Comparison of ENCODE assay signal across 11 mouse cellular contexts in the genomic region with DNA sequence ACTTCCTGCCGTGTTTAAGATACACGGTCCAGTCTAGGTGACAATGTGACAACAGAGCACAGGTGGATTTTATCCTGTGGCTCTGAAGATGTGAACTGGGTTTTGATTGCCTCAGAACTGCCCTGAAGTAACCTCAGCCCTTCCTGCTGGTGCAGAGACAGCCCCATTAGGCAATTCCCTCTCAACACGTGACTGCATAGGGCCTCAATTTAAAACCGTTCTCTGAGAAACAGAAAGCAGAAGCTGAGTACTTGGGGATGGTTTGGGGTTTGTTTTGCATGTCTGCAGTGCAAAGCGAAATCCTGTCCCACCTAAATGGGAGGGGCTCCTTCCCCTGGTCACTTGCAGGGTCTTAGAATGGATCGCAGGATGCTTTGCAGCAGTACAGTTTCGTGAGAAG. TPM values are rescaled to one million over a fixed set of nuclear protein-coding genes. Genes with fewer than 3 reads are reported as not detected.
DNase-seq lines count a peak whose midpoint lies in the region; ATAC-seq and TF ChIP-seq lines count a peak whose summit lies in the region.
"Had no signal": no experiment of that assay in that cellular context is flagged by ENCODE, and none has a peak within 500 bp of the region (broad histone marks: within the 10 kb centered on the region; RNA-seq: fewer than 3 reads in every experiment).

No protein-coding gene starts in this region.

- H3K9me3 ChIP-seq in neural tube, embryonic 11.5 days (ENCODE audit: control insufficient read depth, low read length), result no peaks in the 10 kb centered on the region
- no peaks in the 10 kb centered on the region for H3K9me3 ChIP-seq in neural tube, embryonic 15.5 days (replicated peaks)
- H3K9me3 ChIP-seq: lung, embryonic 15.5 days had no signal

- TF ChIP-seq POLR2A in bone marrow, adult 2 months (IDR thresholded peaks at IDR 0.05; ENCODE audit: borderline replicate concordance, control insufficient read depth, low read depth, low read length), result no peak

- no peak overlapping the region for H3K27ac ChIP-seq in neural tube, embryonic 11.5 days (ENCODE audit: low read depth, low read length)
- no peak overlapping the region for H3K27ac ChIP-seq in neural tube, embryonic 15.5 days (replicated peaks)
- H3K27ac ChIP-seq in bone marrow, adult 2 months (ENCODE audit: control insufficient read depth, insufficient read depth, low read depth, low read length, poor library complexity), result peak overlapping the region; percentile 41; the same call in 1 of the 2 replicates
- H3K27ac ChIP-seq: lung, embryonic 15.5 days; stomach, postnatal 0 days had no signal

- no peaks in the 10 kb centered on the region for H3K27me3 ChIP-seq in neural tube, embryonic 11.5 days (ENCODE audit: control insufficient read depth, insufficient read depth, low read length)
- H3K27me3 ChIP-seq in neural tube, embryonic 15.5 days (replicated peaks), result no peaks in the 10 kb centered on the region
- H3K27me3 ChIP-seq: lung, embryonic 15.5 days had no signal

- ATAC-seq in neural tube, embryonic 11.5 days (ENCODE audit: insufficient read depth, low FRiP score, low TSS enrichment), result no peak
- no peak for ATAC-seq in neural tube, embryonic 15.5 days (ENCODE audit: low FRiP score)
- ATAC-seq: forebrain, embryonic 14.5 days had no signal

- H3K4me3 ChIP-seq in neural tube, embryonic 11.5 days (ENCODE audit: low read depth, low read length), result no peak overlapping the region
- H3K4me3 ChIP-seq in neural tube, embryonic 15.5 days (replicated peaks), result no peak overlapping the region
- peak overlapping the region; percentile 10 for H3K4me3 ChIP-seq in bone marrow, adult 2 months (replicated peaks; ENCODE audit: control insufficient read depth, low read depth, low read length)
- H3K4me3 ChIP-seq: lung, embryonic 15.5 days had no signal

- H3K4me1 ChIP-seq in neural tube, embryonic 11.5 days (ENCODE audit: control insufficient read depth, insufficient read depth, low read length), result no peaks in the 10 kb centered on the region
- peaks cover 11% of the 10 kb centered on the region for H3K4me1 ChIP-seq in neural tube, embryonic 15.5 days
- H3K4me1 ChIP-seq in bone marrow, adult 2 months (ENCODE audit: control insufficient read depth, insufficient read depth, low read length), result peaks cover 13% of the 10 kb centered on the region
- H3K4me1 ChIP-seq: lung, embryonic 15.5 days had no signal

- TF ChIP-seq CTCF in bone marrow, adult 2 months (IDR thresholded peaks at IDR 0.05; ENCODE audit: control insufficient read depth, insufficient read depth, low read length), result no peak

- no peak overlapping the region for H3K4me2 ChIP-seq in neural tube, embryonic 11.5 days (ENCODE audit: low read depth)
- H3K4me2 ChIP-seq in neural tube, embryonic 15.5 days, result no peak overlapping the region
- H3K4me2 ChIP-seq: lung, embryonic 15.5 days had no signal

- no peak for DNase-seq in neural tube, embryonic 11.5 days (ENCODE audit: low spot score)
- peak; percentile 76 for DNase-seq in lung, postnatal 25 days (ENCODE audit: low spot score)
- DNase-seq in thymus, postnatal 25 days, result peak; percentile 38
- DNase-seq in right cerebral cortex, postnatal 25 days, result no peak
- no peak for DNase-seq in left cerebral cortex, adult 18-20 months (ENCODE audit: low spot score in 2 of 2)
- DNase-seq: kidney, postnatal 36 days had no signal

- H3K36me3 ChIP-seq in neural tube, embryonic 11.5 days (ENCODE audit: control insufficient read depth, insufficient read depth, low read length), result no peaks in the 10 kb centered on the region
- H3K36me3 ChIP-seq in neural tube, embryonic 15.5 days, result no peaks in the 10 kb centered on the region
- H3K36me3 ChIP-seq: lung, embryonic 15.5 days had no signal

- peak overlapping the region; percentile 10; the same call in 1 of the 2 replicates for H3K9ac ChIP-seq in neural tube, embryonic 11.5 days (ENCODE audit: low read length)
- H3K9ac ChIP-seq in neural tube, embryonic 15.5 days (replicated peaks), result no peak overlapping the region
- H3K9ac ChIP-seq: lung, embryonic 15.5 days had no signal

- WGBS in neural tube, embryonic 11.5 days, result 71% methylated on average over 7 of the region's 7 CpGs
- 67% methylated on average over 7 of the region's 7 CpGs for WGBS in neural tube, embryonic 15.5 days
- under 1% methylated on average over 7 of the region's 7 CpGs for WGBS in bone marrow, adult 2 months

RNA-seq across cellular contexts. Expression of a gene that starts 17.8 kb away (rescaled TPM):
- polyA plus RNA-seq in neural tube, embryonic 11.5 days (2014; fragmentation: Nextera tagmentation; extraction: Ambion mirVana), result 8.5 and 9.7 TPM in 2 replicates
- polyA plus RNA-seq in neural tube, embryonic 15.5 days (2015; fragmentation: Nextera tagmentation; extraction: Ambion mirVana), result 18.5 and 19.9 TPM in 2 replicates
- polyA plus RNA-seq in bone marrow, adult 2 months (2011; ENCODE audit: insufficient read depth, insufficient read length, low replicate concordance, missing spikeins), result 5.2 and 10.4 TPM in 2 replicates
- 10 to 100 TPM; 70.5 to 80.0 TPM for total RNA-seq in left cerebral cortex, adult 18-20 months (2021)

Comparison
In these comparisons a context has a peak if more than half of its experiments do, and no peak if none do; other contexts are left out.
1. DNase-seq: peak in lung, postnatal 25 days (single experiment) and thymus, postnatal 25 days (single experiment); none in neural tube, embryonic 11.5 days (single experiment), right cerebral cortex, postnatal 25 days (single experiment) and left cerebral cortex, adult 18-20 months (0 of 2).